Mouse (Mus musculus): ENCODE data around the gene Tfb2m.
A peak's percentile ranks its signal among the peaks of the same experiment; 100 is the strongest.

Gene Tfb2m

GRCm38 (mm10) chr1:179556921-179557320 lies 10.9 kb upstream of the Tfb2m start:
- DNase-seq (ENCODE audit: low read depth): no peak

GRCm38 (mm10) chr1:179553949-179554347 lies 7.9 kb upstream of the Tfb2m start:
- peak; percentile 31 for DNase-seq (ENCODE audit: low read depth)

GRCm38 (mm10) chr1:179553197-179553948 lies 7.3 kb upstream of the Tfb2m start:
- no peak for DNase-seq (ENCODE audit: low read depth)

- no peak for DNase-seq (ENCODE audit: low read depth)
These were observed 6.7 kb upstream of the Tfb2m start for GRCm38 (mm10) chr1:179552751-179553150.

GRCm38 (mm10) chr1:179551921-179552320 lies 5.9 kb upstream of the Tfb2m start:
- DNase-seq (ENCODE audit: low read depth): no peak

GRCm38 (mm10) chr1:179551336-179551735 lies 5.3 kb upstream of the Tfb2m start:
- peak; percentile 79 for DNase-seq (ENCODE audit: low read depth)

GRCm38 (mm10) chr1:179548996-179549752 lies 3.1 kb upstream of the Tfb2m start:
- DNase-seq (ENCODE audit: low read depth): no peak

- DNase-seq (ENCODE audit: low read depth): no peak
These were observed 2.2 kb upstream of the Tfb2m start for GRCm38 (mm10) chr1:179548220-179548619.

- peak; percentile 21 for DNase-seq (ENCODE audit: low read depth)
These were observed 1.1 kb upstream of the Tfb2m start for GRCm38 (mm10) chr1:179547176-179547575.

- DNase-seq (ENCODE audit: low read depth): no peak
These were observed 467 bp upstream of the Tfb2m start for GRCm38 (mm10) chr1:179546551-179546917.

GRCm38 (mm10) chr1:179541502-179541901 lies 4.6 kb downstream of the Tfb2m start:
- DNase-seq (ENCODE audit: low read depth): peak; percentile 57

- DNase-seq (ENCODE audit: low read depth): no peak
These were observed 6.2 kb downstream of the Tfb2m start for GRCm38 (mm10) chr1:179539887-179540286.

- DNase-seq (ENCODE audit: low read depth): no peak
These were observed 7.0 kb downstream of the Tfb2m start for GRCm38 (mm10) chr1:179539054-179539453.

GRCm38 (mm10) chr1:179519901-179520300 lies 26.2 kb downstream of the Tfb2m start:
- DNase-seq (ENCODE audit: low read depth): no peak

GRCm38 (mm10) chr1:179517713-179518465 lies 28.2 kb downstream of the Tfb2m start, which contains the start of gene Smyd3:
Gene Smyd3 (minus strand): TSS chr1:179518041.
- DNase-seq (ENCODE audit: low read depth): peak; percentile 91

- DNase-seq (ENCODE audit: low read depth): peak; percentile 71
These were observed 28.9 kb downstream of the Tfb2m start for GRCm38 (mm10) chr1:179516941-179517712.

- DNase-seq (ENCODE audit: low read depth): no peak
These were observed 34.2 kb downstream of the Tfb2m start for GRCm38 (mm10) chr1:179511895-179512294.

- DNase-seq (ENCODE audit: low read depth): no peak
These were observed 35.3 kb downstream of the Tfb2m start for GRCm38 (mm10) chr1:179510546-179511340.

- DNase-seq (ENCODE audit: low read depth): peak; percentile 79
These were observed 39.3 kb downstream of the Tfb2m start for GRCm38 (mm10) chr1:179506530-179507315.

- peak; percentile 61 for DNase-seq (ENCODE audit: low read depth)
These were observed 43.5 kb downstream of the Tfb2m start for GRCm38 (mm10) chr1:179502565-179502964.

All from 416B (cell line).